Mouse (Mus musculus): Measurements from ENCODE around the gene Ppm1b. TPM values are rescaled to one million over a fixed set of nuclear protein-coding genes. Genes with fewer than 3 reads are reported as not detected.

Ppm1b gene
- polyA plus RNA-seq, 1 experiment from 2014 or later = 91.4 TPM

GRCm38 (mm10) chr17:85070658-85071057 is 114.1 kb downstream of the Ppm1b start:
- H3K4me2 ChIP-seq = no peak overlapping the region
- peaks cover 5% of the 10 kb centered on the region for H3K4me1 ChIP-seq (replicated peaks)
- 70% methylated on average over 6 of the region's 6 CpGs for WGBS
- peaks cover 70% of the 10 kb centered on the region for H3K36me3 ChIP-seq
- H3K9ac ChIP-seq (replicated peaks) = no peak overlapping the region
- H3K9me3 ChIP-seq = no peaks in the 10 kb centered on the region
- H3K27me3 ChIP-seq = no peaks in the 10 kb centered on the region
- no peak for ATAC-seq (ENCODE audit: insufficient number of reproducible peaks, insufficient read depth, low FRiP score, low TSS enrichment, low read depth)
- no peak overlapping the region for H3K27ac ChIP-seq
- H3K4me3 ChIP-seq (replicated peaks) = no peak overlapping the region

DNA sequence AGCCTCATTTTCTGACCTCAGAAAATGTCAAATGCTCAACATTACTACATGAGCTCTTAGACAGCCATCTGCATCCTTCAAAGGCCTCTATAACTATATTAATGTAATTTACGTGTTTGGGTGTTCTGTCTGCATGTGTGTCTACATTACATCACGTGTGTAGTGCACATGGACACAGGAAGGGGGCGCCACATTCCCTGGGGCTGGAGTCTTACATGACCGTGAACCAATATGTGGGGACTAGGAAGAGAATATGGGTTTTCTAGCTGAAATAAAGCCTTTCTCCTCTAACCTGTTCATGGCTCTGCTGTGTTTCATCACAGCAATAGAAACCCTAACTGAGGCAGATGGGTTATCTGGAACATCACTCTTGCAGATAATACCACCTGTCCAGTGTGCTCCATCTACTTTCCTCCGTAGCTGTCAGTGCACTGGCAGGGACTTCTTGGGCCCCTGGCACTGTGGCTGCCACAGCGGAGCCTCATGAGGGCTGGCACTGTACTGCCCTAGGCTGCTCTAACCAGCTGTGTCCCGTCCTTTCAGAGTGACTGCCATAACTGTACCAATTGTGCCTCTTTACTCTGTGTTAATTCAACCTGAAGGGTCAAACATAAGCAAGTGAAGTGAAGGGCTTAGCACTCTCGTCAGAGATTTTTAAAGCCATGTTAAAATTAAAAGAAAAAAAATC is 114.7 kb downstream of the Ppm1b start:
- H3K36me3 ChIP-seq = peaks cover 70% of the 10 kb centered on the region
- no peak for ATAC-seq (ENCODE audit: insufficient number of reproducible peaks, insufficient read depth, low FRiP score, low TSS enrichment, low read depth)
- no peaks in the 10 kb centered on the region for H3K9me3 ChIP-seq
- no peak overlapping the region for H3K27ac ChIP-seq
- H3K4me3 ChIP-seq (replicated peaks) = no peak overlapping the region
- no peak overlapping the region for H3K9ac ChIP-seq (replicated peaks)
- WGBS = 86% methylated on average over 8 of the region's 8 CpGs
- H3K4me1 ChIP-seq (replicated peaks) = peaks cover 5% of the 10 kb centered on the region
- no peak overlapping the region for H3K4me2 ChIP-seq
- no peaks in the 10 kb centered on the region for H3K27me3 ChIP-seq

GRCm38 (mm10) chr17:85072383-85072782 is 115.8 kb downstream of the Ppm1b start:
- WGBS = 67% methylated on average over 11 of the region's 11 CpGs
- Histone ChIP-seq H3K36me3 (peaks cover 71% of the 10 kb centered on the region), H3K27ac (no peak overlapping the region), H3K27me3 (no peaks in the 10 kb centered on the region), H3K9me3 (no peaks in the 10 kb centered on the region), H3K4me1 (replicated peaks) (peaks cover 5% of the 10 kb centered on the region), H3K9ac (replicated peaks) (no peak overlapping the region), H3K4me2 (no peak overlapping the region), H3K4me3 (replicated peaks) (no peak overlapping the region)
- ATAC-seq (ENCODE audit: insufficient number of reproducible peaks, insufficient read depth, low FRiP score, low TSS enrichment, low read depth) = no peak

GRCm38 (mm10) chr17:85073214-85073613 is 116.7 kb downstream of the Ppm1b start:
- H3K27ac ChIP-seq = no peak overlapping the region
- H3K36me3 ChIP-seq = peaks cover 73% of the 10 kb centered on the region
- H3K9ac ChIP-seq (replicated peaks) = no peak overlapping the region
- H3K27me3 ChIP-seq = no peaks in the 10 kb centered on the region
- H3K4me3 ChIP-seq (replicated peaks) = no peak overlapping the region
- no peak for ATAC-seq (ENCODE audit: insufficient number of reproducible peaks, insufficient read depth, low FRiP score, low TSS enrichment, low read depth)
- peaks cover 5% of the 10 kb centered on the region for H3K4me1 ChIP-seq (replicated peaks)
- H3K9me3 ChIP-seq = no peaks in the 10 kb centered on the region
- WGBS = 78% methylated on average over 7 of the region's 7 CpGs
- no peak overlapping the region for H3K4me2 ChIP-seq

Other genes with a start within 250 kb of the Ppm1b start
- 58.1 and 59.1 TPM in 2 replicates for gene Lrpprc, start 166.0 kb upstream of the Ppm1b start, polyA plus RNA-seq (2016; fragmentation: Nextera tagmentation; extraction: Ambion mirVana)
- gene Slc3a1, start 71.6 kb downstream of the Ppm1b start, polyA plus RNA-seq (2016; fragmentation: Nextera tagmentation; extraction: Ambion mirVana) = 0.25 and 0.59 TPM in 2 replicates
- 28.7 and 30.7 TPM in 2 replicates for gene Prepl, start 133.5 kb downstream of the Ppm1b start, polyA plus RNA-seq (2016; fragmentation: Nextera tagmentation; extraction: Ambion mirVana)
- gene Camkmt, start 133.8 kb downstream of the Ppm1b start, polyA plus RNA-seq (2016; fragmentation: Nextera tagmentation; extraction: Ambion mirVana) = 13.0 and 14.3 TPM in 2 replicates